Mouse (Mus musculus) liver, embryonic 18 days (tissue): Measurements from ENCODE around the gene Stra6. TPM values are rescaled to one million over a fixed set of nuclear protein-coding genes. Genes with fewer than 3 reads are reported as not detected.

Experiments
- polyA plus RNA-seq: library from polyadenylated mRNA; depleted of rRNA; stranded (reverse); fragments of >200 nt; gene quantifications from 2 replicates; pipeline ENCODE4 v1.2.3, GENCODE M21; 2012; rRNA removed

Stra6 gene
- not detected in 2 replicates for polyA plus RNA-seq

DNA sequence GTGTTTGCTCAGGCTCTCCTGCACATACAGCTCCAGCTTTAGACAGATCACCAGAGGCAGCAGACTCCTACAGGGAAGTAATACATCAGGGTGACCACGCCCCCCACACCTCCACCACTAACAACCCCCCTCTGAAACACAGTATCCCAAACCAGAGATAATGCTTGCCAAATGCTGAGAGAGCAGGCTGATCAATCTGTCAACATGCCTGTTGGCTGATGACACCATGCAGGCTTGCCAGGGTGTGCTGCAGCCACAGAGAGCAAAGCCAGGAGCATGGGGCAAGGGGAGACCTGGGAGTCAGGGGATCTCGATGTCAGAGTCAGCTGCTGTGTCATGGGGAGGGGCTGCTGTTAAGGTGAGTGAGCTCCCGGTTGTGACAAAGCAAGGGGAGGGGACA lies at the start of gene Stra6:
Gene Stra6, plus strand, starts transcription at position 258 of the 400 bp plus-strand sequence.

DNA sequence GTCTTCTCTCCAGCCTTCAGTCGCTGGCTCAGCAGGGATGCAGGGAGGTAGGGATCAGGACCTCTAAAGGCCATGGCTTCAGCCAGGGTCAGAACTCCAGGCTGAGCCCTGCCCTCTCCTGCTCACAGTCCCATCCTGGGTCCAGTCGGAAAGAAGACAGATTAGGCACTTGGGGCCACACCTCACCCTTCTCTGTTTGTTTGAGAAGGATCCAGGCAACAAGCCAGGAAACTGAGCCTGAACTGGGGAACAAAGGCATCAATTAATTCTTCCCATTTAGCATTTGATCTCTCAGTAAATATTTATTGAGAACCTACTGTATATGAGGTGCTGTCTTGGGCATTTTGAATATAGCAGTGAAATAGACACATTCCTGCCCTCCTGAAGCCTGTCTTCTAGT lies 55.1 kb downstream of the Stra6 start, which contains the start of gene Ccdc33:
Gene Ccdc33, minus strand, starts transcription at position 153 of the 400 bp plus-strand sequence.

Other genes starting within 250 kb of the Stra6 start
- 5.8 and 7.6 TPM in 2 replicates for gene Arid3b, start 227.0 kb upstream of the Stra6 start, polyA plus RNA-seq
- 27.1 and 27.2 TPM in 2 replicates for gene Ubl7, start 152.8 kb upstream of the Stra6 start, polyA plus RNA-seq
- gene Sema7a, start 123.7 kb upstream of the Stra6 start, polyA plus RNA-seq, result 0.35 and 0.37 TPM in 2 replicates
- 0.13 and 0.22 TPM in 2 replicates for gene Cyp11a1, start 57.4 kb upstream of the Stra6 start, polyA plus RNA-seq
- not detected in 2 replicates for gene Ccdc33, start 55.0 kb downstream of the Stra6 start, polyA plus RNA-seq
- gene Islr, start 140.5 kb downstream of the Stra6 start, polyA plus RNA-seq, result 6.0 and 6.1 TPM in 2 replicates
- 0.03 and 0.05 TPM in 2 replicates for gene Islr2, start 140.5 kb downstream of the Stra6 start, polyA plus RNA-seq
- gene Pml, start 186.0 kb downstream of the Stra6 start, polyA plus RNA-seq, result 15.6 and 15.8 TPM in 2 replicates
- 5.7 and 5.9 TPM in 2 replicates for gene Stoml1, start 189.4 kb downstream of the Stra6 start, polyA plus RNA-seq
- 2.6 and 2.7 TPM in 2 replicates for gene Loxl1, start 249.4 kb downstream of the Stra6 start, polyA plus RNA-seq